Mouse (Mus musculus): ENCODE results near the gene Acp5.

Acp5 gene

DNA sequence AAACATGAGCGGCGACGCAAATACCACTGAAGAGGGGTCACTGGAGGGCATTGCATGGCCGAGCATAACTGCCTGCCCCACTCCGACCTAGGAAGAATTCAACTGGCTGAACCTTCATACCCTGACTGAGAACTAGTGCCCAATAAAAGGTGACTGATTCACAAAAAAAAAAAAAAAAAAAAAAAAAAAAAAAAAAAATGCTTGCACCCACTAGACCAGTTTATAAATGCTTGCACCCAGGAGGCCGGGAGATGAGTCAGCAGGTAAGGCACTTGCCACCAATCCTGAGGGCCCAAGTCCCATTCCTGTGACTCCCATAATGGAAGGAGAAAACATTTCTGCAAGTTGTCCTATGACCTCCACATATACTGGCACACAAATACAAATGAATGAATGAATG is 42.8 kb downstream of the Acp5 start:
- DNase-seq: no peak

DNA sequence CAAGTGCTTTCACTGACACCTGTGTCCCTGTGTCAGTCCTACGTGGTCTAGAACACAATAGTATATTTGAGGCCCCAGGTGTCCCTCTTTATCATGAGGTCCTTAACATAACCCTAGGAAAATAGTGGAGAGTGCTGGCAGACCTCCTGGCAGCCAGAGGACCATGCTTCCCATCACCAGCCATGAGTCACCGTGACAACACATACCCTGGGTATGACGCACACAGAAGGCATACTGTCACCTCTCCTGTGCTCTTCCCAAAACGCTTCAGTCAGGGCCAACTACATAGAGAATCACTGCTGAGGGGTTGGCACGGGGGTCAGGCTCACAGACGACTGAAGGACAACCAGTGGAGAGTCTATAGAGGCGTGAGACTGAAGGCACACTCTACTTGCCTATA is 45.5 kb downstream of the Acp5 start:
- no peak for DNase-seq

DNA sequence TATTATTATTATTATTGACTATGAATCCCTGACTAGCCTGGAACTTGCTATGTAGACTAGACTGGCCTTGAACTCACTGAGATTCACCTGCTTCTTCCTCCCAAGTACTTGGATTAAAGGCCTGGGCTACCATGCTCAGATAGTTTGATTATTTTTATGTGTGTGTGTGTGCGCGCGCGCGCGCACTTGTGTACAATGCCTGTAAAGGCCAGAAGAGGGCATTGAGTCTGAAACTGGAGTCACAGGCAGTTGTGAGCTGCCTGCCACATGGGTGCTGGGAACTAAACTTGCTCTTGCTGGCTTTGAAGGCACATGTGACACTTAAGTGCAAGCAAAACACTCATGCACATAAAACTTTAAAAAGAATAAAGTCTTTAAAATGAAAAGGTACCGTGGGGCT is 46.2 kb downstream of the Acp5 start:
- DNase-seq: no peak

DNA sequence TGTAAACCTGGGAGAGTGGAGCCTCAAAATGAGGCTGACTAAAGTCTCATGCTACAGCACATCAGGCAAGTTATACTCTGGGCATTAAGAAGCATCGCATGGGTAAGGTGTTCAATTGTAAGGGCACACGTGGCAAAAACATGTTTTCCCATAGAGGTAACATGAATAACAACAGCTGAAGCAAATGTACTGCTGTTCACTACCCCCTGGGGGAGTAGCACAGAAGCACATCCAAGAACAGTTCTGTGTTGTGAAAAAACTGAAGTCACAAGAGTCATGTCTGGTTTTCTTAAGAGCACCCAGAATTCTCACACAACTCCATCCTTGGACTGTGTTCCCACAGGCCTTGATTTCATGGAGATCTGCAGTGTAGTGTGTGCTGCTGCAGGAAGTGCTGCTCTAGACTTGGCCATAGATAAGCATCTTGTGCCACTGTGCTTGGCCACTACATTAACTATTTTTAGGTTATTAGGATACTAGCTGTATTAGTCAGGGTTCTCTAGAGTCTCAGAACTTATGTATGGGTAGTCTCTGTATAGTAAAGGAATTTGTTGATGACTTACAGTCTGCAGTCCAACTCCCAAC is 48.4 kb downstream of the Acp5 start:
- DNase-seq: no peak

DNA sequence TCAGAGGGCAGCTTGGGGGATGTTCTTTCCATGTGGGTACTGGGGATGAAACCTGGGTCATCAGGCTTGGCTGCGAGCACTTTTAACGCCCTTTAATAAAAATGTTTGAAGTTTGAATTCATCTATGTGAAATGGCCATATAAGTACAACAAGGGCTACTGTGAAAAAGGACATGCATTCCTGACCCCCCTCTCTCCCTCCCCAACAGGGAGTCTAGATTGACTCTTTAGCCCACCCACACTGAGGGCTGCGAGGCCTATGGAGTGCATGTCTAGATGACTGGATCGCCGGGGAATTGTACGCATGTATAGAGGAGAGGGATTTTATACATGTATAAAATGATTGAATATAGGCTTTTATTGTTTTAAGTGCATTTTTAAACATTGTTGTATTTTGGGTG is 49.5 kb downstream of the Acp5 start:
- DNase-seq: no peak

DNA sequence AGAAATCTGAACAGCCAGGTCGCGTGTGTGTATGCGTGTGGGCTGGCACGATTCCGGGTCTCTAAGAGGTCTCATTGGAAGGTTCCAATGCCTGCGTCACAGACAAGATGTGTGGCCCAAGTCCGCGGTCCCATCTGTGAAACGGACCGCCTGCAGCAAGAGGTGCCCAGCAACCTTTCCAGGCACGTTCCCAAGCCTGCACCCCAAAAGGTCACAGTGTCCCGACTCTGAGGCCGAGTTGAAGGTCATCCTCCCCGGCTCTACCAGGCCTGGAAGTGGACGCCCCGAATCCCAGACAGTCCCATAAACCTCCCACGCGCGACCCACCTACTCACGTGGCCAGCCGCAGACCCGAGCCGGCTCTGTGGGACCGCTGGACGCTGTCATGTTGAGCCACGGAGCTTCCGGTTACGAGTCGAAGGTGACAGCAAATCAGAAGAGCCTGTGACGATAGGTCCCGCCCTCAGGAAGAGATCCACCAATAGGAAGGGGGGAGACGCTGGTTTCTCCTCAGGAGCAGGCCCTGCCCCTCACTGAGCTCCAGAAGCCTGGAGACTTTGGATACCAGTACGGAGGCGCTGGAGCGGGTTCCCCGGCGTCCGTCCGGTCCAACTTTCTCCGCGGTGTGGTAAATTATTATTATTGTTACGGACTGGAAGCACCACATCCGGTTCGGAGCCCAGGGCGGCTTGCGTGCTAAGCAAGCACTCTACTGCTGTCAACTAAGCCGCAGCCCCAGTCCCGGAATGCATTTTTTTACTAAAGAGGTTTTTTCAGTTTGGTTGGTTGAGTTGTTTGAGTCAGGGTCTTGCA is 50.3 kb downstream of the Acp5 start, which contains the start of gene Ecsit:
Gene Ecsit, minus strand, starts transcription at position 417 of the 813 bp plus-strand sequence.
- DNase-seq: peak; percentile 98

GRCm38 (mm10) chr9:22084667-22085021 is 50.9 kb downstream of the Acp5 start:
- no peak for DNase-seq
